In the genomic region with DNA sequence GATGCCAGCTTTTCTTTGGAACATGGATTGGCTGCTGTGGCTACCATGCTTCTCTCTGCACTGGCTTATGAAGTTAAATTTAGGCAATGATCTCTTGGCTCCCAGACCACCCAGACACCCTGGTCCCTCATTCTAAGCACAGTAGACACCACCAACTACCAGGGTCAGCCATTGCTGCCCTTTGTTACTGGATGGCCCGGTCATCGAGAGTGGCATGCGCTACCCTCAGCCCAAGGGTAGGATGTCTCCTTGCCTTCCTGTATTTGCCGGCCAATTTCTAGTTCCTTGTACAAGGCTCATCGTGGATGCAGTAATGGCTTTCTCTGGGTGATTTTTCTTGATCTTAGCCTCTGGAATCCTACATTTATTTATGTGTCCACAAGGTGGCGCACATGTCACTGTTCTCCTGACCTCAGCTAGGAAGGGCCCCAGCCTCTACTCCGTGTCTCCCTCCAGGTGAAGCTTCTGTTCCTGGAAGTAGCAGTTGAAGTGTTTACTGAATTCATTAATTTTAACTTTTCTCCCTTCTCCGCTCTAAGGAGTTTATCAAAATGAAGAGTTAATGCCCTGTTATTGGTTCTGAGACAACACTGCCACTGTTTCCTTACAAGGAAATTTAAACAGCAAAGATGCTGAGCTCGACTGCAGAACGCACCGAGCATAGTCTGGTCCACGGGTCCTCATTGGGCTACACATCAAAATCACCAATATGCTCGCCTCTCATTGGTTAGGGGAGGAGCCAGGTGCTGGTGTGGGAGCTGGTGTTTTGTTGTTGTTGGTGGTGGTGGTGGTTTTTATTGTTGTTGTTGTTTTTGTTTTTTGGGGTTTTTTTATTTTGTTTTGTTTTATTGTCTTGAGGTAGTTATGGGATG, we compare ENCODE assay signal across 9 mouse cellular contexts.
DNase-seq lines count a peak whose midpoint lies in the region; ATAC-seq and TF ChIP-seq lines count a peak whose summit lies in the region.
"Had no signal": no experiment of that assay in that cellular context is flagged by ENCODE, and none has a peak within 500 bp of the region (broad histone marks: within the 10 kb centered on the region; RNA-seq: fewer than 3 reads in every experiment).

No protein-coding gene starts in this region.

- H3K27me3 ChIP-seq in hindbrain, embryonic 12.5 days: no peaks in the 10 kb centered on the region
- no peaks in the 10 kb centered on the region for H3K27me3 ChIP-seq in midbrain, embryonic 12.5 days
- H3K27me3 ChIP-seq in stomach, embryonic 15.5 days (replicated peaks): no peaks in the 10 kb centered on the region
- H3K27me3 ChIP-seq: embryonic facial prominence, embryonic 13.5 days had no signal

- ATAC-seq in hindbrain, embryonic 12.5 days (ENCODE audit: low FRiP score): peak; percentile 57
- peak; percentile 64 for ATAC-seq in midbrain, embryonic 12.5 days (ENCODE audit: low FRiP score, low read depth)
- peak; percentile 63; the same call in 1 of the 2 replicates for ATAC-seq in stomach, embryonic 15.5 days (ENCODE audit: insufficient read depth, low FRiP score, low read depth)

- H3K9ac ChIP-seq in hindbrain, embryonic 12.5 days: no peak overlapping the region
- no peak overlapping the region for H3K9ac ChIP-seq in midbrain, embryonic 12.5 days (replicated peaks)
- H3K9ac ChIP-seq in stomach, embryonic 15.5 days: no peak overlapping the region
- H3K9ac ChIP-seq: embryonic facial prominence, embryonic 13.5 days had no signal

- no peak overlapping the region for H3K4me2 ChIP-seq in hindbrain, embryonic 12.5 days (replicated peaks)
- no peak overlapping the region for H3K4me2 ChIP-seq in midbrain, embryonic 12.5 days (replicated peaks)
- no peak overlapping the region for H3K4me2 ChIP-seq in stomach, embryonic 15.5 days
- H3K4me2 ChIP-seq: embryonic facial prominence, embryonic 13.5 days had no signal

- DNase-seq in left cerebral cortex, adult 2 months (ENCODE audit: extremely low spot score in 1 of 2, low spot score in 2 of 2): peak; percentile 35 to 51
- no peak for DNase-seq in left cerebral cortex, adult 11 months (ENCODE audit: low spot score)
- peak; percentile 60 for DNase-seq in adrenal gland, postnatal 10 days
- DNase-seq in embryo, embryonic 11.5 days (ENCODE audit: low read depth, low spot score): peak; percentile 49
- peak; percentile 60 to 64 for DNase-seq in left cerebral cortex, postnatal 25 days (ENCODE audit: low spot score in 2 of 2)

- H3K36me3 ChIP-seq in hindbrain, embryonic 12.5 days: no peaks in the 10 kb centered on the region
- no peaks in the 10 kb centered on the region for H3K36me3 ChIP-seq in midbrain, embryonic 12.5 days
- H3K36me3 ChIP-seq in stomach, embryonic 15.5 days: no peaks in the 10 kb centered on the region
- H3K36me3 ChIP-seq: embryonic facial prominence, embryonic 13.5 days had no signal

- intact Hi-C loops in left cerebral cortex, adult 2 months (cut with DNase I): loop anchor here (1.0 to 5.0 kb wide), 3 partner anchors 207 to 420 kb away; no protein-coding TSS in a partner anchor
- intact Hi-C loops in left cerebral cortex, postnatal 25 days (cut with DNase I): loop anchor here (5.0 to 10.0 kb wide), 3 partner anchors 210 to 418 kb away; no protein-coding TSS in a partner anchor

- no peaks in the 10 kb centered on the region for H3K4me1 ChIP-seq in hindbrain, embryonic 12.5 days
- no peaks in the 10 kb centered on the region for H3K4me1 ChIP-seq in midbrain, embryonic 12.5 days
- H3K4me1 ChIP-seq in stomach, embryonic 15.5 days: no peaks in the 10 kb centered on the region
- H3K4me1 ChIP-seq: embryonic facial prominence, embryonic 13.5 days had no signal

- no peak overlapping the region for H3K27ac ChIP-seq in left cerebral cortex, adult 2 months
- no peak overlapping the region for H3K27ac ChIP-seq in hindbrain, embryonic 12.5 days
- no peak overlapping the region for H3K27ac ChIP-seq in midbrain, embryonic 12.5 days (replicated peaks)
- H3K27ac ChIP-seq in stomach, embryonic 15.5 days: no peak overlapping the region
- H3K27ac ChIP-seq: embryonic facial prominence, embryonic 13.5 days had no signal

- 45% methylated on average over 13 of the region's 13 CpGs for WGBS in hindbrain, embryonic 12.5 days
- 47% methylated on average over 13 of the region's 13 CpGs for WGBS in midbrain, embryonic 12.5 days
- 34% methylated on average over 13 of the region's 13 CpGs for WGBS in stomach, embryonic 15.5 days

- no peaks in the 10 kb centered on the region for H3K9me3 ChIP-seq in hindbrain, embryonic 12.5 days (replicated peaks)
- no peaks in the 10 kb centered on the region for H3K9me3 ChIP-seq in midbrain, embryonic 12.5 days
- no peaks in the 10 kb centered on the region for H3K9me3 ChIP-seq in stomach, embryonic 15.5 days
- H3K9me3 ChIP-seq: embryonic facial prominence, embryonic 13.5 days had no signal

- H3K4me3 ChIP-seq in left cerebral cortex, adult 2 months: no peak overlapping the region
- H3K4me3 ChIP-seq in hindbrain, embryonic 12.5 days: no peak overlapping the region
- no peak overlapping the region for H3K4me3 ChIP-seq in midbrain, embryonic 12.5 days
- H3K4me3 ChIP-seq in stomach, embryonic 15.5 days (replicated peaks): no peak overlapping the region
- H3K4me3 ChIP-seq: embryonic facial prominence, embryonic 13.5 days had no signal

- TF ChIP-seq CTCF in left cerebral cortex, adult 2 months (IDR thresholded peaks at IDR 0.05): peak; percentile 73
